Mouse (Mus musculus) macrophage (primary cell): Measurements from ENCODE around the gene Vwa1. TPM values are rescaled to one million over a fixed set of nuclear protein-coding genes. Genes with fewer than 3 reads are reported as not detected.

Experiments
- H3K27ac ChIP-seq: fragments of 350-480 bp; formaldehyde crosslinking; 2 replicates; pipeline ENCODE4 v1.9.0; 2021
- H3K36me3 ChIP-seq: fragments of 350-480 bp; formaldehyde crosslinking; 2 replicates; pipeline ENCODE4 v1.9.0; 2021; ENCODE audit errors: inconsistent target
- H3K4me3 ChIP-seq: fragments of 350-480 bp; formaldehyde crosslinking; 2 replicates; pipeline ENCODE4 v1.9.0; 2021; ENCODE audit errors: inconsistent target
- H3K79me2 ChIP-seq: fragments of 350-480 bp; formaldehyde crosslinking; 2 replicates; pipeline ENCODE4 v1.9.0; 2021; ENCODE audit errors: inconsistent target
- WGBS: methylation state at CpG from one replicate; pipeline ENCODE4 v1.1.7; 2026; ENCODE audit warnings: inconsistent platforms; ENCODE audit not compliant: missing documents; 5-methylcytosine and 5-hydroxymethylcytosine counted together
- polyA plus RNA-seq: library from polyadenylated mRNA; stranded (reverse); fragments of 250-400 nt; gene quantifications from 3 replicates; pipeline ENCODE4 v1.2.4, GENCODE M21; 2018; ENCODE audit warnings: inconsistent platforms

Gene Vwa1
- polyA plus RNA-seq, 1 experiment from 2014 or later = 0.09 TPM

DNA sequence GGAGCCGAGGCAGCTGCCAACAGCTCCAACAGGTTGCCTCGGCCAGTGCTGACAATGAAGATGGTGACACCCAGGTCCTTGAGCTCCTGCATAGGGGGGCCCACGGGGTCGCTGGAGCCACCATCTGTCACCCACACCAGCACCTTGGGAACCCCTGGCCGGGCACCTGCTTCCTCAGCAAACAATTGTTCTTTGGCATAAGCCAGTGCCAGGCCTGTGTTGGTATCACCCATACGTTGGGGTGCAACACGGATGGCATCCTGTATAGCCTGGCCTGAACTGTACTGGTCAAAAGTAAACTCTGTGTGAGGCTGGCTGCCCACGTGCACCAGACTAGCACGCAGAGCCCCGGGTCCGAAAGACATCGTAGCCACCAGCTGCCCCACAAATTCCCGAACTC, 1.7 kb downstream of the Vwa1 start:
- Histone ChIP-seq H3K79me2 (no peaks in the 10 kb centered on the region), H3K36me3 (no peaks in the 10 kb centered on the region), H3K27ac (no peak overlapping the region), H3K4me3 (no peak overlapping the region)
- 87% methylated on average over 13 of the region's 13 CpGs for WGBS

DNA sequence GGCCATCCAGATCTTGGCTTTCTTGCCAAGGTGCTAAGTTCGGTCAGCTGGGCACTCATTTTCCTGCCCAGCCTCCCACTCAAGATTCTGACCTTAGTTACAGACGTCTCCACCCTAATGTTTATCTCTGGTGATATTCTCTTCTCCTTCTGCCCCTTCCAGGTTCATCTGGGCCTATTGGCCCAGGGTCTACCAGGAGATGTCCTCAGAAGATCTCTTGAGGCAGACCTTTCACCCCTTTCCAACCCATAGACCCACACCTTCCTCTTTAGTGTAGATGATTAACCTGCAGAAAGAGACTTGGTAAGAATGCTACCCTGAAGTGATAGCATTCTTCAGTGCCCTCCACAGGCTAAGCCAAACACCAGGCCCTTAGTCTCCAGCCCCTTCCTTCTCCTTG, 2.8 kb downstream of the Vwa1 start:
- Histone ChIP-seq H3K27ac (no peak overlapping the region), H3K4me3 (no peak overlapping the region), H3K79me2 (no peaks in the 10 kb centered on the region), H3K36me3 (no peaks in the 10 kb centered on the region)
- WGBS = 94% methylated on average over 2 of the region's 2 CpGs

DNA sequence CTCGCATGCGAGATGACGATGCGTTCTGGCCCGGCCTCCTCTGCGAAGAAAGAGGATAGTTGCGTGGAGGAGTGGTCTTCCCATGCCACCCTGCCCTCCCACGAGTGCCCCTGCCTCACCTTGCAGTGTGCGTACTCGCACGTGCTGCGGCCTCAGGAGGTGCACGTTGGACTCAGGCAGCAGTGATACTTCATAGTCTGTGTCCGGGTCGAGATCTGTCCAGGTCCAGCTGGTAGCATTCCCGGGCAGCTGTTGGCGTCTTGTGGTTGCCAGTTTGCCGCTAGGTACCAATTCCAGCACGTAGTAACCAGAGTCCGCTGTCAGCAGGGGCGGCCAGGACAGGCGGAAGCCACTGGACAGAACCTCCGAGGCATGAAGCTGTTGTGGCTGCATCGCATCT, 3.9 kb downstream of the Vwa1 start:
- no peaks in the 10 kb centered on the region for H3K36me3 ChIP-seq
- 81% methylated on average over 24 of the region's 24 CpGs for WGBS
- no peak overlapping the region for H3K27ac ChIP-seq
- H3K4me3 ChIP-seq = no peak overlapping the region
- H3K79me2 ChIP-seq = no peaks in the 10 kb centered on the region

DNA sequence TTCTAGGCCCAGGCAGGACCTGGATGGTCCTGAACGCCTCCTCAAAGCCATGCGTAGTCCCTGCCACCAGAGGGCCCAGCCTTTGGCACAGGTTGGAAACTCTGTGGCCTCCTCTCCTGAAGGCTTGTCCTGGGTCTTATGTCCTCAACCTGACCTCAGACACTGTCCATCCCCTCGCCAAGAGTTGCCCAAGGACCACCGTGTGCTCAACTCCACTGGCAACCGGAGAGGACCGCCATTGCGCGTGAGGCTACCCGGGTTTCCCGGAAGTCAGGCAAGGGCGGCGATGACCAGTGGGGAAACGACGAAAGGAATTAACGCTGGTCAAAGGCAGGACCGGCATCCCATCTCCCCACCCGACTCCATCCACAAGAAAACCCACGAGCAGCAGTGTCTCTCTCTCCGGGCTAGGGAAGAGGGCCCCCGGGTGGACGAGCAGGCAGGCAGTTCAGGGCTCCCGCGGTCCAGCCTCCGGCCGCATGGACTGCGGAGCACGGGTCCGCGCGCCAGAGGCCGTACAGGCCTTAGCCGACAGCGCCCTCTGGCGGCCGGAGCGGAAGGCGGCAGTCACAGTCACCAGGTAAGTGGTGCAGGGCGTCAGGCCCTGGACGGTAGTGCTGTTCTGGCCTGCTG, 4.5 kb downstream of the Vwa1 start:
- Histone ChIP-seq H3K4me3 (peak overlapping the region; percentile 45), H3K79me2 (no peaks in the 10 kb centered on the region), H3K36me3 (no peaks in the 10 kb centered on the region), H3K27ac (peak overlapping the region; percentile 36)
- WGBS = 0% methylated on average over 39 of the region's 39 CpGs

DNA sequence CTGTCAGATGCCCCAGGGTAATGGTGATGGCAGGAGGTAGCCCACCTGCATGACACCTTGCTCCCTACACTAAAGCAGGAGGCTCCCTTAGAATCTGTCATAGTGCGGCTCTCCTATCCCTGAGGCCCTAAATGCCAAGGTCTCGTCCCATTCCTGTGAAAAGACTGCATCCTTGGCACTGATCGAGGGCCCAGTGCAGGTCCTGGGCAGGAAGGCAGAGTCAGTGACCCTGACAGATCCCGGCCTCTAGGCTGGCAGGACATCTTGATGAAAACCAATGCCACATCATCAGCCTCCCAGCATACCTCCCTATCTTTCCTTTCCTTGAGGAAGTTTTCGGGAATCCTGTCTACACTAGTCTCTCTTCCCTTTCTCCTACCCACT, 5.0 kb downstream of the Vwa1 start:
- Histone ChIP-seq H3K27ac (0 out of 2 replicates have a peak overlapping the region, but pooled peaks have one; percentile 36), H3K4me3 (peak overlapping the region; percentile 45), H3K36me3 (no peaks in the 10 kb centered on the region), H3K79me2 (no peaks in the 10 kb centered on the region)
- WGBS = 65% methylated on average over 5 of the region's 5 CpGs

DNA sequence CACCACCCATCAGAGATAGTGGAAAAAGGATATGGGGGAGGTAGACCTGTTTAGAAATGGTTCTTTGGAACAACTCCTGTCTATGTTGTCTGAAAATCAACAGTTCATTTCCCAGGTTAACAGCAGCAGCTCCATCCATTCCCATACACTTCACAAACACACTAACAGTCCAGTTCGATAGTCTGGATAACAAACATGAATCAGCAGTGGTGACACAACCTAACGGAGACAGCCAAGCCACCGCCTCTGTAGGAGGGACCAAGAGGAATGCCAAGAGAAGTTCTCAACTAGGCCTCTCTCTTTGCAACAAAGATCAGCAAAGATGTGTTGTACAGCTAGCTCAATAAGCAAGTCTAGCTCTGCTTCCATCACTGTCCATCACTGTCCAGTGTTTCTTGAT, 12.1 kb downstream of the Vwa1 start:
- Histone ChIP-seq H3K4me3 (no peak overlapping the region), H3K27ac (no peak overlapping the region), H3K36me3 (no peaks in the 10 kb centered on the region), H3K79me2 (peaks cover 33% of the 10 kb centered on the region)
- WGBS = 87% methylated on average over 3 of the region's 3 CpGs

DNA sequence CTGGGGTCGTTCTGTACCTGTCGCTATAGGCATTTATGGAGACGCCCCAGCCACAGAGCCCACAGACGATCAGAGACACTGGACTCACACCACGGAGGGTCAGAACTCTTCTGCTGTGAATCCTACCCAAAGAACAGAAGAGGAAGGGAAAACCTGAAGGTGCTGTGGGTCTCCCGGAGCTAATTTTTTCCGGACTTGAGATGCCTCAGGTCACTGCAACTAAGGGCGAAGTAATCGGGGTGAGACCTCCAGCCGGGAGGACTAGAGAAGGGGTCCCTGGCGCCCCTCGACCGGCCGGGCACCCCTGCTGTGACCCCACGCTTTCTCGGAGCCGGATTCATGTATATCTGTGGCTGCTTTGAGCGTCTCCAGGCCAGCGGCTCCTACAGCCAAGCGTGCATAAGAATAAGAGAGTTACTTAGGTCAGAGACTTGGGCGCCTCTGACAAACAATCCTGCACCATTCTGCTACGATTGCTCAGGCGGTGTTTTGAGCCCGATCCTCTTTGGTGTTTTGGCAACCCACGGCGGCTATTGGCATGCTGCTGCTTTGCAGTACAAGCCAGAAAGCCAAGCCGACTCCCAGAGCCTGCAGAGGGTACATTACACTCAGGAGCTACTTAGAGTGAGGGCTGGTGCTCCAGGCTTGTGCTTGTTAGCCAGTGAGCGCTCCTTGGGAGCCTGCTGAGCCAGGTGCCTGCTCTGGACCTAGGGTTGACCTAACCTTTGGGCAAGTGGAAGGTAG, 13.0 kb downstream of the Vwa1 start:
- Histone ChIP-seq H3K79me2 (peaks cover 40% of the 10 kb centered on the region), H3K4me3 (peak overlapping the region; percentile 81), H3K36me3 (no peaks in the 10 kb centered on the region), H3K27ac (peak overlapping the region; percentile 24)
- WGBS = 5% methylated on average over 28 of the region's 28 CpGs

DNA sequence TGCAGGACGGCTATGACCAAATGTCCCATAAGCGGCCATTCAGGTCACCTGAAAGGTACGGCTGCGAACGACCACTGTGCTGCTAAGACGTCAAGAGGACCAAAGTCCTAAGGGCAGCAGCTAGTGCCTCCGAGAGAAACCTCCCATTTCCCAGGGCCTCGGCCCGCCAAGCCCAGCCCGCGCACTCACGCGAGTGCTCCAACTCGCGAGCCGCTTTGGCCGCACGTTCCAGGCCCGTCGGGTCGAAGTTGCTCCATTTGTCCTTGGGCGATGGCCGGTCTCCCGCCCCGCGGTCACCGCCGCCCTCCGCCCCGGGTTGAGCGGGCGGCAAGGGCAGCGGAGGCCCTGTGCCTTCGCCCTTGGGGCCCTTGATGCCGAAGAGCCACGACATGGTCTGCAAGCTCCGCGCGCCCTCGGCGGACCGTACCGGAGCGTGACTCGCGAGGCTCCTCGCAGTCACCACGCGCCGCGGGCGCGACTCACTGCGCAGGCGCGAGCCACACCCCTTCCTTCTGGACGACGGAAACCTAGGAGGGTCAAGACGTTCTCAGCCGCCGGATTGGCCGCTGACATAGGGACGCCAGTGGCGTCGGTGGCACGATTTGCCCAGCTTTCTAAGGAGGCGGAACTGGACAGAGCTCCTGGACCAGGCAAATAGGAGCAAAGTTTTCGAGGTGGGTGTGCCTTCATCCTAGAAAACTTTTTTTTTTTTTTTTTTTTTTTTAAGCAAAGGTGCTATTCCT, 13.7 kb downstream of the Vwa1 start, which contains the start of gene Atad3a:
Gene Atad3a (minus strand): TSS at position 481 of the 743 bp plus-strand sequence.
- Histone ChIP-seq H3K79me2 (peaks cover 40% of the 10 kb centered on the region), H3K36me3 (peaks cover under 1% of the 10 kb centered on the region; the same call in 1 of the 2 replicates), H3K4me3 (peak within 1 kb of the TSS; percentile 81), H3K27ac (peak within 1 kb of the TSS; percentile 24)
- under 1% methylated on average over 63 of the region's 68 CpGs for WGBS

DNA sequence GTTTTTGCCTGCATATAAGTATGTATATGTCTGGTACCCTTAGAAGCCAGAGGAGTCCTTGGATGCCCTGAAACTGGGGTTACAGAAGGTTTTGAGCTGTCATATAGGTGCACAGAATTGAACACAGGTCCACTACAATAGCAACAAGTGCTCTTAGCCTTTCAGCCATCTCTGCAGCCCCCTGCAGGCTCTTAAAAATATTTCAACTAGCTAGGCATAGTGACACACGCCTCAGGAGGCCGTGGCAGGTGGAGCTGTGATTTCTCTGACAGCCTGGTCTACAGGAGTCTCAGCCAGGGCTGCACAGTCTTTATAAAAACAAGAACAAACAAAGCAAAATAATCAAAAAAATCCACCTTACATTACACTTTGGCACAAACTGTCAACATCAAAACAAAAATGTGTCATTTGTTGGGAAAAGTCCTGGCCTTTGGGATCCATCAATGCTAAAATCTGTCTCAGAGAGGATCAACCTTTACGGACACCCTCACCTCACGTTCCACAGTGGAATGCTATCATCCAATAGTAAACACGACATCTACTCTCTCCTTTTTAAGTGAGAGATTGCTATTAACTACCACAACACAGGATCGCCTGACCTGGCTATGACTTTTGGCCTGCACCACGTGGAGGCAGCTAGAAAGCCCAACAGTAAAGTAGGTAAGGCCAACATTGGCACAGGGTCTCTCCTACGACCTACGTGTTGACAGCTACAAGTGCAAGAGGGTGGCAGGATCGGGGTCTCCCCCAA, 14.5 kb downstream of the Vwa1 start:
- WGBS = 4% methylated on average over 10 of the region's 10 CpGs
- no peak overlapping the region for H3K27ac ChIP-seq
- peak overlapping the region; percentile 66 for H3K4me3 ChIP-seq
- peaks cover 40% of the 10 kb centered on the region for H3K79me2 ChIP-seq
- H3K36me3 ChIP-seq = peaks cover 8% of the 10 kb centered on the region; the same call in 1 of the 2 replicates

DNA sequence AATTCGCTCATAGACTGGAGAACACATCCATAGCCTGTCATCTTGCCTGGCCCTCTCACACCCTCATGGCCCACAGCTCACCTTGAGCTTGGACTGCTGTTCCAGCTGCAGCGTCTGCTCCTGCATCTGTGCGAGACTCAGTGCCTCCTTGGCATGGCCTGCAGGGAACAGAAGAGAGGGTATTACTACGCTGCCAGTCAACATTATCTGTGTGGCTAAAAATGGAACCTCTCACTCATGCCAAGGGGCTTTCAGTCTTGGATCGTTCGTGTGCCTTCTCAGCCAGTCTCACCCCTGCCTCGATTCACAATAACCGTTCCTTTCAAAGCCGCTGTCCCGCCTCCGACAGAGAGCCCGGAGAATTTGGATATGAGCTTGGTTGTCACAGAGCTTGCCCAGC, 17.5 kb downstream of the Vwa1 start:
- Histone ChIP-seq H3K4me3 (no peak overlapping the region), H3K79me2 (peaks cover 40% of the 10 kb centered on the region), H3K36me3 (peaks cover 30% of the 10 kb centered on the region), H3K27ac (no peak overlapping the region)
- 96% methylated on average over 12 of the region's 12 CpGs for WGBS

DNA sequence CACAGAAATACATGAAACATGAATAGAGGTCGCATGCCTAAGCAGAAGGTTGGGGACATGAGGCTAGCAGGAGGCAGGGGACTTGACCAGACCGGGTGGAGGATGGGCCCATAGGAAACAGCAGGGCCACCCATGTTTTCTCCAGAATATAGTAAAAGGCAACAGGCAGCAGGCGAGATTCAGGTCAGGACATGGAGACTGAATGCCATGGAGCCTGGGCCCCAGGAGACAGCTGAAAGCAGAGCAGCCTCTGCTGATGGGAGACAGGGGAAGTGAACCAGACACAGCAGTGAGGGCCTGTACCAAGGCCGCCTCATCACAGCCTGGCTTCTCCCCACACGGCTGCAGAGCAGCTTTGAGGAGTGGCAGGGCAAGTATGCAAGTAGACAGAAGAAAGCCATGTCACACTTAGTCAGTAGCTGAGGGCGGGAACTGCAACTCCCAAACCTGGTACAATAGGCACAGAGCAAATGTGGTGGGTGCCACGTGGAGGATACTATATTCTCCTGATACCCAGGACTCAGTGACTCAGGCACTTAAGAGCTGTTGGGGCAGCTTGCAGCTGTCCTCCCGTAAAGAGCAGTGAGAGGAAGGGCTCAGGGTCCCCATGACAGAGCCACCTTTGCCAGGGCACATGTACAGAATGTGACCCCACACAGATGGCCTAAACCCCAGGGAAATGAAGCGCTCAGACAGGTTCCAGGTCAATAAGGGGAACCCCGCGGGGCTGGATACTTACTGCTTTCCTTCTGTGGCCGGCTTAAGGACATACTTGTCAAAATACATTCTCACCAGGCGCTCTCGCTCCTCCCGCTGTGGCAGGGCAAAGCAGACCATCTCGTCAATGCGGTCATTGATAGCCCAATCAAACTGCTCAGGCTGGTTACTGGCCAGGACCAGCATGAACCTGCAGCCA, 27.7 kb downstream of the Vwa1 start:
- WGBS = 92% methylated on average over 17 of the region's 17 CpGs
- H3K79me2 ChIP-seq = no peaks in the 10 kb centered on the region
- H3K27ac ChIP-seq = no peak overlapping the region
- H3K4me3 ChIP-seq = no peak overlapping the region
- H3K36me3 ChIP-seq = peaks cover 57% of the 10 kb centered on the region; the same call in 1 of the 2 replicates

DNA sequence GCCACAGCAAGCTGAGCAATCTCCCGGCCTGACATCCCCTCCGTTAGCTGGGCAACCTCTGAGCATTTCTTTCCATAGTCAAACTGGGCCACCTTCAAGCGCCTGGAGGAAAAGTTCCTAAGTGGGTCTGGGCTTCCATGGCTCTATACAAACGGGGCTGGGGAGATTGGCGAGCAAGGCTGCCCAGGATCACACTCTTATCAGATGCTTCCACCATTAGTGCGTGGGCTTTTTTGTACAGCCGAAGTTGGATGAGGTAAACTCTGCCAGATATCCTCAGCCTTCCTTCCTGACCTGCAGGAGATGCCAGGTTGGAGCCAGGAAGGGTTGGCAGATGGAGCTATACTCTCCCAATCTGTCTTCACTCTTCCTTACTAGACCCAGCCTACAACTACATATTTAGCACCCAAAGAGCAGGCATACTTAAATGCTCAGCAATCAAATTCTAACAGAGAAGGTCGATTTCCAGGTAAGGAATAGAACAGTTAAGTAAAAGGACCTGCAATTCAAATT, 28.4 kb downstream of the Vwa1 start:
- Histone ChIP-seq H3K36me3 (peaks cover 56% of the 10 kb centered on the region; the same call in 1 of the 2 replicates), H3K27ac (no peak overlapping the region), H3K4me3 (no peak overlapping the region), H3K79me2 (no peaks in the 10 kb centered on the region)
- 96% methylated on average over 8 of the region's 8 CpGs for WGBS

DNA sequence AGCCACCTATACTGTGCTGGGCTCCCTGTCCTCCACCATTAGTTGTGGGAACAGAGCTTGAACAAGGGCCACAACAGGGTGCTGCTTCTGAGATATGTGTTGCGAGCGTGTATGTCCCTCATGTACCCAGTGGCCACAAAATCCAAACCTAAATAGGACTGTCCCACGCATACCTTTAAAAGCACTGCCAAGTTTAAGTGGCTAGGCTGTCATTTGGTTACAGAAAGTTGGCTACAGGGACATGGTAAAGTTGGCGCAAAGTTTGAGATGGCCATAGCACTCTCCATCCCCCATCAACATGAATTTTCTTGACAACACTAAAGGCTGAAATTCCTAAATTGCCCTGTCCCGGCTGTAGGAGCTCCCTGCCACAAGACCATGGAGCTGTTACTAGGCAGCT, 29.4 kb downstream of the Vwa1 start:
- Histone ChIP-seq H3K79me2 (no peaks in the 10 kb centered on the region), H3K27ac (no peak overlapping the region), H3K36me3 (peaks cover 46% of the 10 kb centered on the region; the same call in 1 of the 2 replicates), H3K4me3 (no peak overlapping the region)
- WGBS = 95% methylated on average over 5 of the region's 5 CpGs
